Mouse (Mus musculus): ENCODE measurements around the gene Atp2a2. TPM values are rescaled to one million over a fixed set of nuclear protein-coding genes. Genes with fewer than 3 reads are reported as not detected.

Atp2a2 gene
- total and polyA plus RNA-seq, 3 experiments: 61.6 to 158 (median 80.9) TPM

GRCm38 (mm10) chr5:122494449-122494848 is 7.6 kb downstream of the Atp2a2 start:
- peaks cover 0 to 34% of the 10 kb centered on the region in 2 experiments; a peak in 2 of 4 replicates for H3K4me1 ChIP-seq (ENCODE audit: control insufficient read depth in 1 of 2, insufficient read depth in 2 of 2)
- H3K9me3 ChIP-seq (replicated peaks; ENCODE audit: low read length): no peaks in the 10 kb centered on the region
- dilution Hi-C loops (cut with MboI; ENCODE audit: extremely low pct_ligation_motif_present, extremely low pct_unique_long_range_greater_than_20kb, low sequenced_read_pairs) (no loop called here), in situ Hi-C loops (cut with MboI; ENCODE audit: low pct_ligation_motif_present, low pct_unique_long_range_greater_than_20kb, low sequenced_read_pairs) (no loop called here)
- no peak overlapping the region for H3K27ac ChIP-seq (ENCODE audit: insufficient read depth, low read depth)
- peaks cover 43 to 80% of the 10 kb centered on the region in 2 experiments for H3K36me3 ChIP-seq (replicated peaks in 1 of 2; ENCODE audit: control insufficient read depth in 1 of 2, insufficient read depth in 1 of 2, low read length in 1 of 2)
- TF ChIP-seq MEF2A (IDR thresholded peaks at IDR 0.05; ENCODE audit: borderline replicate concordance, low read depth, low read length) (no peak), PAX5 (IDR thresholded peaks at IDR 0.05; ENCODE audit: low read length) (no peak), SMC3 (IDR thresholded peaks at IDR 0.05; ENCODE audit: low read depth, low read length) (no peak), MAX (IDR thresholded peaks at IDR 0.05; ENCODE audit: low read length) (no peak), ZMIZ1 (IDR thresholded peaks at IDR 0.05; ENCODE audit: low read depth, low read length) (no peak), UBTF (IDR thresholded peaks at IDR 0.05; ENCODE audit: low read depth, low read length) (no peak), RAD21 (IDR thresholded peaks at IDR 0.05; ENCODE audit: low read depth, low read length) (no peak), GABPA (IDR thresholded peaks at IDR 0.05; ENCODE audit: insufficient replicate concordance, low read depth, low read length) (no peak), CHD2 (IDR thresholded peaks at IDR 0.05; ENCODE audit: low read length) (no peak), ELF1 (IDR thresholded peaks at IDR 0.05; ENCODE audit: low read depth, low read length) (no peak), HCFC1 (IDR thresholded peaks at IDR 0.05; ENCODE audit: low read depth, low read length) (no peak), POLR2A (IDR thresholded peaks at IDR 0.05; ENCODE audit: low read depth, low read length) (no peak), USF1 (IDR thresholded peaks at IDR 0.05; ENCODE audit: low read depth, low read length) (no peak), POLR2AphosphoS2 (IDR thresholded peaks at IDR 0.05; ENCODE audit: low read depth, low read length) (no peak), EP300 (IDR thresholded peaks at IDR 0.05; ENCODE audit: low read length) (no peak)
- no peaks in the 10 kb centered on the region for H3K27me3 ChIP-seq (replicated peaks)
- no peak overlapping the region for H3K4me3 ChIP-seq (replicated peaks in 1 of 3; ENCODE audit: low read depth in 2 of 3, low read length in 2 of 3, poor library complexity in 1 of 3)
- no peak for DNase-seq (ENCODE audit: extremely low read depth)
- H3K79me2 ChIP-seq (replicated peaks; ENCODE audit: control insufficient read depth, extremely low read depth, insufficient read depth, poor library complexity, severe bottlenecking): peaks cover 40% of the 10 kb centered on the region
- no peak overlapping the region for H3K9ac ChIP-seq (ENCODE audit: insufficient read depth, low read depth)
- H3K4me2 ChIP-seq (ENCODE audit: insufficient read depth, low read depth, poor library complexity, severe bottlenecking): no peak overlapping the region

GRCm38 (mm10) chr5:122493035-122493434 is 9.0 kb downstream of the Atp2a2 start:
- H3K4me3 ChIP-seq (replicated peaks in 1 of 3; ENCODE audit: low read depth in 2 of 3, low read length in 2 of 3, poor library complexity in 1 of 3): no peak overlapping the region
- peaks cover 42% of the 10 kb centered on the region for H3K79me2 ChIP-seq (replicated peaks; ENCODE audit: control insufficient read depth, extremely low read depth, insufficient read depth, poor library complexity, severe bottlenecking)
- H3K36me3 ChIP-seq (replicated peaks in 1 of 2; ENCODE audit: control insufficient read depth in 1 of 2, insufficient read depth in 1 of 2, low read length in 1 of 2): peaks cover 45 to 85% of the 10 kb centered on the region in 2 experiments
- H3K27me3 ChIP-seq (replicated peaks): no peaks in the 10 kb centered on the region
- DNase-seq (ENCODE audit: extremely low read depth): no peak
- no peaks in the 10 kb centered on the region for H3K9me3 ChIP-seq (replicated peaks; ENCODE audit: low read length)
- no peak for TF ChIP-seq UBTF (IDR thresholded peaks at IDR 0.05; ENCODE audit: low read depth, low read length)
- dilution Hi-C loops (cut with MboI; ENCODE audit: extremely low pct_ligation_motif_present, extremely low pct_unique_long_range_greater_than_20kb, low sequenced_read_pairs) (no loop called here), in situ Hi-C loops (cut with MboI; ENCODE audit: low pct_ligation_motif_present, low pct_unique_long_range_greater_than_20kb, low sequenced_read_pairs) (no loop called here)
- peaks cover 0 to 19% of the 10 kb centered on the region in 2 experiments; a peak in 2 of 4 replicates for H3K4me1 ChIP-seq (ENCODE audit: control insufficient read depth in 1 of 2, insufficient read depth in 2 of 2)
- no peak overlapping the region for H3K9ac ChIP-seq (ENCODE audit: insufficient read depth, low read depth)
- no peak overlapping the region for H3K4me2 ChIP-seq (ENCODE audit: insufficient read depth, low read depth, poor library complexity, severe bottlenecking)
- no peak overlapping the region for H3K27ac ChIP-seq (ENCODE audit: insufficient read depth, low read depth)

GRCm38 (mm10) chr5:122491385-122491784 is 10.6 kb downstream of the Atp2a2 start:
- Histone ChIP-seq H3K4me3 (replicated peaks in 1 of 3; ENCODE audit: low read depth in 2 of 3, low read length in 2 of 3, poor library complexity in 1 of 3) (no peak overlapping the region), H3K4me2 (ENCODE audit: insufficient read depth, low read depth, poor library complexity, severe bottlenecking) (no peak overlapping the region), H3K9me3 (replicated peaks; ENCODE audit: low read length) (no peaks in the 10 kb centered on the region), H3K27me3 (replicated peaks) (no peaks in the 10 kb centered on the region), H3K36me3 (replicated peaks in 1 of 2; ENCODE audit: control insufficient read depth in 1 of 2, insufficient read depth in 1 of 2, low read length in 1 of 2) (peaks cover 42 to 82% of the 10 kb centered on the region in 2 experiments), H3K4me1 (ENCODE audit: control insufficient read depth in 1 of 2, insufficient read depth in 2 of 2) (peaks cover 0 to 7% of the 10 kb centered on the region in 2 experiments; a peak in 1 of 4 replicates), H3K9ac (ENCODE audit: insufficient read depth, low read depth) (no peak overlapping the region), H3K27ac (ENCODE audit: insufficient read depth, low read depth) (no peak overlapping the region), H3K79me2 (replicated peaks; ENCODE audit: control insufficient read depth, extremely low read depth, insufficient read depth, poor library complexity, severe bottlenecking) (peaks cover 33% of the 10 kb centered on the region)
- DNase-seq (ENCODE audit: extremely low read depth): no peak
- dilution Hi-C loops (cut with MboI; ENCODE audit: extremely low pct_ligation_motif_present, extremely low pct_unique_long_range_greater_than_20kb, low sequenced_read_pairs): no loop called here
- in situ Hi-C loops (cut with MboI; ENCODE audit: low pct_ligation_motif_present, low pct_unique_long_range_greater_than_20kb, low sequenced_read_pairs): no loop called here
- TF ChIP-seq CTCF (conservative IDR thresholded peaks at IDR 0.05 in 1 of 2, IDR thresholded peaks at IDR 0.05 in 1 of 2; ENCODE audit: low read depth in 2 of 2, low read length in 2 of 2) (0 out of 4 replicates have a peak, but pooled peaks of 1 of the 2 experiments have one; percentile 13), POLR2AphosphoS2 (IDR thresholded peaks at IDR 0.05; ENCODE audit: low read depth, low read length) (no peak)

Measured in CH12.LX (cell line).